Mouse (Mus musculus) heart, postnatal 0 days (tissue): ENCODE measurements around the gene Itih4.

Experiments
- CTCF ChIP-seq: IDR thresholded peaks from 2 replicates; pipeline ENCODE4 v1.5.1; 2016; ENCODE audit warnings: antibody characterized with exemption, control low read depth, low read depth
- EP300 ChIP-seq: IDR thresholded peaks from 2 replicates; pipeline ENCODE4 v1.6.1; 2016; ENCODE audit warnings: antibody characterized with exemption, low read depth

- TF ChIP-seq EP300: no peak
- TF ChIP-seq CTCF: no peak
These were observed 37.3 kb downstream of the Itih4 start, which contains the start of gene Itih3 for GRCm38 (mm10) chr14:30923375-30924105.
